Mouse (Mus musculus): ENCODE measurements at regions not wholly inside any gene's neighbourhood (a gene's known extent, or its start where the extent isn't known, plus 50 kb on each side); places are given as distances from the start of the nearest gene placed in this dataset.

- TF ChIP-seq CTCF (IDR thresholded peaks at IDR 0.05; ENCODE audit: extremely low read depth, insufficient read depth, low read length): no peak
- no peak for TF ChIP-seq POLR2A (IDR thresholded peaks at IDR 0.05; ENCODE audit: extremely low read depth, insufficient read depth, low read length)
Measured at GRCm38 (mm10) chr11:25057093-25057521, 979.3 kb downstream of the Bcl11a start.

All from cortical plate, adult 2 months (tissue).